Mouse (Mus musculus): ENCODE measurements around the gene Sri.
"Not testable (repeated sequence)": the region's sequence is repeated elsewhere in the genome, so short reads cannot be mapped to it uniquely, and the experiment has no call there.

GRCm38 (mm10) chr5:8034596-8034995, 11.3 kb upstream of the Sri start:
- not testable (repeated sequence) for TF ChIP-seq CTCF, POLR2A (IDR thresholded peaks at IDR 0.05; ENCODE audit: insufficient read depth, low read depth, low read length)

Data from olfactory bulb, adult 2 months (tissue).